Mouse (Mus musculus): ENCODE data around the gene Nudt14. TPM values are rescaled to one million over a fixed set of nuclear protein-coding genes. Genes with fewer than 3 reads are reported as not detected.
A peak's percentile ranks its signal among the peaks of the same experiment; 100 is the strongest.

The Nudt14 gene
- polyA plus RNA-seq, 1 experiment = 59.6 TPM

DNA sequence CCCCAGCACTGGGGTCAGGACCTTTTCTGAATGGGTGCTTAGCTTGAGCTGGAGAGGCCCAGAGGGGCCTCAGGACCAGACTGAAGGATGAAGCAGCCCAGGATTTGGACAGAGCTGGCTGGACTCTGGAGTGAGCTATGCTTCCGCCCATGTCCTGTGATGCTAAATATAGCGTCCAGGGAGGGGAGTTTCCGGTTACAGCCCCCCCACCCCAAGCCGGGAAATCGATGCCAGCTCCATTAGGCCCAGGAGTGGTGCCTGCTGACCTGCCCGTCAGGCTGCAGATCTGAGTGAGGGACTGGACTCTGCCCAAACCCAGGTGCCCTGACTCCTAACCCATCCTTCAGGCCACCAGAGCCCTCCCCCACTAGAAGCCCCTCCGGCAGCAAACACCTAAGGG lies 9.3 kb downstream of the Nudt14 start:
- DNase-seq = no peak
- H3K27ac ChIP-seq (ENCODE audit: control insufficient read depth, insufficient read depth, low read length) = no peak overlapping the region
- no peak overlapping the region for H3K4me3 ChIP-seq (ENCODE audit: control insufficient read depth, insufficient read depth, low read length)
- TF ChIP-seq CTCF (IDR thresholded peaks at IDR 0.05; ENCODE audit: borderline replicate concordance, control insufficient read depth, extremely low read depth, insufficient read depth, low read length, poor library complexity) (no peak), POLR2A (IDR thresholded peaks at IDR 0.05; ENCODE audit: control insufficient read depth, extremely low read depth, insufficient read depth, low read length, poor library complexity) (no peak)
- H3K27me3 ChIP-seq (ENCODE audit: control insufficient read depth, insufficient read depth, low read length) = peaks cover 14% of the 10 kb centered on the region; the same call in 1 of the 2 replicates
- no peaks in the 10 kb centered on the region for H3K36me3 ChIP-seq (ENCODE audit: control insufficient read depth, insufficient read depth, low read length)
- WGBS = 87% methylated on average over 7 of the region's 7 CpGs
- peaks cover 15% of the 10 kb centered on the region for H3K4me1 ChIP-seq (replicated peaks; ENCODE audit: control insufficient read depth, insufficient read depth, low read length)

DNA sequence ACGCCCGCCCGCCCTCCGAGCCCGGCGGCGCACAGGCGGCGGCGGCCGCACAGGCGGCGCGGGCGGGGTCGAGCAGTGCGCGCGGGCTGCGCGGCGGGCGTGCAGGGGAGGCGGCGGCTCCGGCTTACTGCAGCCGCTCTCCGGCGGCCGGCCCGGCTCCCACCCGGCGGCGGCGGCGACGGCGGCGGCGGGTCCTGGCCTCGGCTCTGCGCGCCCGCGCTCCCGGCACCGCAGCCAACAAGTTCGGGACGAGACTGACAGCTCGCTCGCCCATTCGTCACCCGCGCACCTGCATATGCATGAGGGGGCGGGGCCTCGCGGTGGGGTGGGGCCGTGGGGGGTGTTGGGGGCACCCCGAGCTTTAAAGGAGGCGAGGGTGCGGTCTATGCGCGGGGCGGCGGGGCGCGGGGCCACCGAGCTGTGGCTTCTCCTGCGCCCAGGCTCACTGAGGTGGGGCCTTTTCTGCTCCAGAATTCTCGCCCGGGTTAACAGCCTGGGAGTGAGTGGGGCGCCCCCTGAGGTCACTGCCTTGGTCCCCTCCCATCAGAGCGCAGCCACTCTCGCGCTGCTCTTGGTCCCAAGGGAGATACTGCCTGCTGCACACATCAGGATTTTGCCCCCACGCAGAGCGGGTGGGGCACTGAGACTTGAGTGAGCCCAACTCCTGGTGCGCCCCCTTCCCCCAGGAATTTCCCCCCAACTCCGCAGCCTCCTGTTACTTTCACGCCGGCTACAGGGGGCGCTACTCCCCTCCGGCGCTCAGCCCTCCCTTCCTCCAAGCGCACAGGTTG lies 12.2 kb downstream of the Nudt14 start, which contains the start of gene Jag2:
Gene Jag2, minus strand, starts transcription at position 215 of the 791 bp plus-strand sequence.
- no peaks in the 10 kb centered on the region for H3K36me3 ChIP-seq (ENCODE audit: control insufficient read depth, insufficient read depth, low read length)
- no peak within 1 kb of the TSS for H3K27ac ChIP-seq (ENCODE audit: control insufficient read depth, insufficient read depth, low read length)
- 13% methylated on average over 85 of the region's 85 CpGs for WGBS
- peak within 1 kb of the TSS; percentile 51 for H3K4me3 ChIP-seq (ENCODE audit: control insufficient read depth, insufficient read depth, low read length)
- DNase-seq = peak; percentile 43
- TF ChIP-seq CTCF (IDR thresholded peaks at IDR 0.05; ENCODE audit: borderline replicate concordance, control insufficient read depth, extremely low read depth, insufficient read depth, low read length, poor library complexity) (peak; percentile 58; the same call in 1 of the 2 replicates), POLR2A (IDR thresholded peaks at IDR 0.05; ENCODE audit: control insufficient read depth, extremely low read depth, insufficient read depth, low read length, poor library complexity) (no peak)
- peaks cover 18% of the 10 kb centered on the region for H3K4me1 ChIP-seq (replicated peaks; ENCODE audit: control insufficient read depth, insufficient read depth, low read length)
- H3K27me3 ChIP-seq (ENCODE audit: control insufficient read depth, insufficient read depth, low read length) = peaks cover 14% of the 10 kb centered on the region; the same call in 1 of the 2 replicates

- no peak for DNase-seq
- no peak overlapping the region for H3K27ac ChIP-seq (ENCODE audit: control insufficient read depth, insufficient read depth, low read length)
- peaks cover 18% of the 10 kb centered on the region for H3K4me1 ChIP-seq (replicated peaks; ENCODE audit: control insufficient read depth, insufficient read depth, low read length)
- H3K36me3 ChIP-seq (ENCODE audit: control insufficient read depth, insufficient read depth, low read length) = no peaks in the 10 kb centered on the region
- 4% methylated on average over 105 of the region's 124 CpGs for WGBS
- H3K4me3 ChIP-seq (ENCODE audit: control insufficient read depth, insufficient read depth, low read length) = peak overlapping the region; percentile 51
- TF ChIP-seq POLR2A (IDR thresholded peaks at IDR 0.05; ENCODE audit: control insufficient read depth, extremely low read depth, insufficient read depth, low read length, poor library complexity) (no peak), CTCF (IDR thresholded peaks at IDR 0.05; ENCODE audit: borderline replicate concordance, control insufficient read depth, extremely low read depth, insufficient read depth, low read length, poor library complexity) (peak; percentile 67; the same call in 1 of the 2 replicates)
- H3K27me3 ChIP-seq (ENCODE audit: control insufficient read depth, insufficient read depth, low read length) = peaks cover 14% of the 10 kb centered on the region; the same call in 1 of the 2 replicates
Measured at GRCm38 (mm10) chr12:112928401-112929241, 13.3 kb downstream of the Nudt14 start.

- peaks cover 18% of the 10 kb centered on the region for H3K4me1 ChIP-seq (replicated peaks; ENCODE audit: control insufficient read depth, insufficient read depth, low read length)
- 91% methylated on average over 14 of the region's 14 CpGs for WGBS
- peaks cover 14% of the 10 kb centered on the region; the same call in 1 of the 2 replicates for H3K27me3 ChIP-seq (ENCODE audit: control insufficient read depth, insufficient read depth, low read length)
- no peak for DNase-seq
- TF ChIP-seq CTCF (IDR thresholded peaks at IDR 0.05; ENCODE audit: borderline replicate concordance, control insufficient read depth, extremely low read depth, insufficient read depth, low read length, poor library complexity) = no peak
- TF ChIP-seq POLR2A (IDR thresholded peaks at IDR 0.05; ENCODE audit: control insufficient read depth, extremely low read depth, insufficient read depth, low read length, poor library complexity) = no peak
- no peak overlapping the region for H3K4me3 ChIP-seq (ENCODE audit: control insufficient read depth, insufficient read depth, low read length)
- no peak overlapping the region for H3K27ac ChIP-seq (ENCODE audit: control insufficient read depth, insufficient read depth, low read length)
- no peaks in the 10 kb centered on the region for H3K36me3 ChIP-seq (ENCODE audit: control insufficient read depth, insufficient read depth, low read length)
Measured at GRCm38 (mm10) chr12:112927265-112927664, 14.7 kb downstream of the Nudt14 start.

GRCm38 (mm10) chr12:112925950-112926349 lies 16.0 kb downstream of the Nudt14 start:
- H3K4me1 ChIP-seq (replicated peaks; ENCODE audit: control insufficient read depth, insufficient read depth, low read length) = peaks cover 18% of the 10 kb centered on the region

DNA sequence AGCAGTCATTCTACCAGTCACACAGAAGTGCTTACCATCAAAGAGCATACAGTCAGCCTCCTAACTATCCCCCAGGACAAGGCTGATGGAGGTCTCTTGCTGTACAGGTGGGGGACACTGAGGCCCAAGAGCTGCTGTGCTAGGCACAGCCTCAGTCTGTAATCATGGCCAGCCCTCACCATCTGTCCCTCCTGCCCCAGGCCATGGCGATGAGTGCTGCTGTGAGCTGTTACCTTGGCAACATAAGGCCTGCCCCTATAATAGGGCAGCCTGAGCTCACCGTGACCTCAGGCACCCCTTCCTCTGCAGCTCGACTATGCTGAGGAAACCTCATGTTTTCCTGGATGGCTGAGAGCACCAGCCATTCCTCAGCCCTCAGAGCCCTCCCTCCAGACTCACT lies 19.4 kb downstream of the Nudt14 start:
- WGBS = 52% methylated on average over 3 of the region's 3 CpGs
- H3K27ac ChIP-seq (ENCODE audit: control insufficient read depth, insufficient read depth, low read length) = no peak overlapping the region

More at GRCm38 (mm10) chr12:112925950-112926349, 16.0 kb downstream of the Nudt14 start:
- Histone ChIP-seq H3K4me3 (ENCODE audit: control insufficient read depth, insufficient read depth, low read length) (no peak overlapping the region), H3K27me3 (ENCODE audit: control insufficient read depth, insufficient read depth, low read length) (peaks cover 14% of the 10 kb centered on the region; the same call in 1 of the 2 replicates), H3K27ac (ENCODE audit: control insufficient read depth, insufficient read depth, low read length) (no peak overlapping the region), H3K36me3 (ENCODE audit: control insufficient read depth, insufficient read depth, low read length) (no peaks in the 10 kb centered on the region)
- TF ChIP-seq POLR2A (IDR thresholded peaks at IDR 0.05; ENCODE audit: control insufficient read depth, extremely low read depth, insufficient read depth, low read length, poor library complexity) (no peak), CTCF (IDR thresholded peaks at IDR 0.05; ENCODE audit: borderline replicate concordance, control insufficient read depth, extremely low read depth, insufficient read depth, low read length, poor library complexity) (no peak)
- WGBS = 94% methylated on average over 6 of the region's 6 CpGs
- DNase-seq = no peak

More for the DNA sequence above, 19.4 kb downstream of the Nudt14 start:
- no peaks in the 10 kb centered on the region for H3K27me3 ChIP-seq (ENCODE audit: control insufficient read depth, insufficient read depth, low read length)
- peaks cover 14% of the 10 kb centered on the region; the same call in 1 of the 2 replicates for H3K4me1 ChIP-seq (replicated peaks; ENCODE audit: control insufficient read depth, insufficient read depth, low read length)
- H3K4me3 ChIP-seq (ENCODE audit: control insufficient read depth, insufficient read depth, low read length) = no peak overlapping the region
- no peak for TF ChIP-seq POLR2A (IDR thresholded peaks at IDR 0.05; ENCODE audit: control insufficient read depth, extremely low read depth, insufficient read depth, low read length, poor library complexity)
- no peak for TF ChIP-seq CTCF (IDR thresholded peaks at IDR 0.05; ENCODE audit: borderline replicate concordance, control insufficient read depth, extremely low read depth, insufficient read depth, low read length, poor library complexity)
- no peaks in the 10 kb centered on the region for H3K36me3 ChIP-seq (ENCODE audit: control insufficient read depth, insufficient read depth, low read length)
- no peak for DNase-seq
